8 mouse cellular contexts compared by ENCODE assay signal in genomic region chr9:65432236-65432635, GRCm38 (mm10). TPM values are rescaled to one million over a fixed set of nuclear protein-coding genes. Genes with fewer than 3 reads are reported as not detected.
DNase-seq lines count a peak whose midpoint lies in the region; ATAC-seq and TF ChIP-seq lines count a peak whose summit lies in the region.
"Had no signal": no experiment of that assay in that cellular context is flagged by ENCODE, and none has a peak within 500 bp of the region (broad histone marks: within the 10 kb centered on the region; RNA-seq: fewer than 3 reads in every experiment).

No protein-coding gene starts in this region.

- intact Hi-C loops in heart, postnatal 14 days (cut with DNase I): loop anchor here (1.0 to 5.0 kb wide), 3 partner anchors 39 to 120 kb away; no protein-coding TSS in a partner anchor

- peaks cover 0 to 9% of the 10 kb centered on the region in 2 experiments; a peak in 2 of 4 replicates for H3K36me3 ChIP-seq in MEL (ENCODE audit: control insufficient read depth in 1 of 2, insufficient read depth in 2 of 2, low read length in 2 of 2)
- H3K36me3 ChIP-seq in embryonic facial prominence, embryonic 14.5 days (ENCODE audit: control insufficient read depth, insufficient read depth, low read length): no peaks in the 10 kb centered on the region

- peak; percentile 85 for DNase-seq in MEL (ENCODE audit: low read depth, low spot score)
- peak; percentile 79 for DNase-seq in adrenal gland, postnatal 25 days
- peak; percentile 69 for DNase-seq in embryonic facial prominence, embryonic 14.5 days (ENCODE audit: low spot score)
- peak; percentile 80 to 90 for DNase-seq in heart, postnatal 14 days
- peak; percentile 76 to 93 for DNase-seq in layer of hippocampus, postnatal 25 days (ENCODE audit: extremely low spot score in 1 of 2, low spot score in 1 of 2)
- DNase-seq in spleen, postnatal 10 days (ENCODE audit: low spot score in 2 of 2): peak; percentile 75 to 83

- peaks cover 10% of the 10 kb centered on the region for H3K79me2 ChIP-seq in MEL (ENCODE audit: control insufficient read depth, insufficient read depth, low read length, poor library complexity)

- ATAC-seq in embryonic facial prominence, embryonic 14.5 days (ENCODE audit: low read depth): no peak
- ATAC-seq in megakaryocyte progenitor cell, adult 5-6 weeks (replicated peaks; ENCODE audit: poor library complexity): peak; percentile 56

- H3K27me3 ChIP-seq in MEL (ENCODE audit: control insufficient read depth in 1 of 2, insufficient read depth in 2 of 2, low read length in 2 of 2): no peaks in the 10 kb centered on the region
- no peaks in the 10 kb centered on the region for H3K27me3 ChIP-seq in embryonic facial prominence, embryonic 14.5 days (replicated peaks; ENCODE audit: control insufficient read depth, insufficient read depth, low read length)

- no peak overlapping the region for H3K27ac ChIP-seq in MEL (ENCODE audit: control insufficient read depth, low read depth, low read length)
- no peak overlapping the region for H3K27ac ChIP-seq in embryonic facial prominence, embryonic 14.5 days (replicated peaks; ENCODE audit: low read depth, low read length)

- peak; percentile 93 for TF ChIP-seq RAD21 in MEL (IDR thresholded peaks at IDR 0.05; ENCODE audit: low read depth, low read length)

- TF ChIP-seq EP300 in MEL (IDR thresholded peaks at IDR 0.05; ENCODE audit: low read depth in 1 of 2, low read length in 2 of 2): no peak

- H3K9ac ChIP-seq in MEL (ENCODE audit: control insufficient read depth, low read depth, low read length, poor library complexity, severe bottlenecking): no peak overlapping the region
- no peak overlapping the region for H3K9ac ChIP-seq in embryonic facial prominence, embryonic 14.5 days (ENCODE audit: low read depth, low read length)

- no peak for TF ChIP-seq POLR2A in MEL (IDR thresholded peaks at IDR 0.05; ENCODE audit: control insufficient read depth in 1 of 2, insufficient read depth in 1 of 2, low read depth in 1 of 2, low read length in 2 of 2, poor library complexity in 1 of 2)

- peak; percentile 73 to 97 (median 95) for TF ChIP-seq CTCF in MEL (IDR thresholded peaks at IDR 0.05 in 2 of 3, conservative IDR thresholded peaks at IDR 0.05 in 1 of 3; ENCODE audit: control insufficient read depth in 1 of 3, insufficient read depth in 1 of 3, low read depth in 2 of 3, low read length in 3 of 3, poor library complexity in 1 of 3, severe bottlenecking in 1 of 3)

- peaks cover 0 to 10% of the 10 kb centered on the region in 2 experiments; a peak in 3 of 4 replicates for H3K4me1 ChIP-seq in MEL (ENCODE audit: control insufficient read depth in 1 of 2, insufficient read depth in 2 of 2, low read length in 2 of 2)
- H3K4me1 ChIP-seq in embryonic facial prominence, embryonic 14.5 days (ENCODE audit: control insufficient read depth, insufficient read depth, low read length): peaks cover 4% of the 10 kb centered on the region

- H3K4me3 ChIP-seq in MEL (ENCODE audit: control insufficient read depth in 1 of 2, insufficient read depth in 1 of 2, low read depth in 2 of 2, low read length in 2 of 2): no peak overlapping the region
- no peak overlapping the region for H3K4me3 ChIP-seq in embryonic facial prominence, embryonic 14.5 days (ENCODE audit: low read depth, low read length)

- no peaks in the 10 kb centered on the region for H3K9me3 ChIP-seq in MEL (replicated peaks; ENCODE audit: insufficient read depth, low read length)
- H3K9me3 ChIP-seq in embryonic facial prominence, embryonic 14.5 days (ENCODE audit: control insufficient read depth, low read length): no peaks in the 10 kb centered on the region

- H3K4me2 ChIP-seq in embryonic facial prominence, embryonic 14.5 days (ENCODE audit: low read depth, low read length): no peak overlapping the region

- WGBS in embryonic facial prominence, embryonic 14.5 days: 1% methylated on average over 3 of the region's 3 CpGs

TF ChIP-seq in MEL, 35 proteins besides CTCF, POLR2A, EP300 and RAD21:
- TF ChIP-seq HCFC1 (IDR thresholded peaks at IDR 0.05; ENCODE audit: low read depth, low read length) (no peak), UBTF (IDR thresholded peaks at IDR 0.05; ENCODE audit: borderline replicate concordance, insufficient read depth, low read depth, low read length) (no peak), SMC3 (IDR thresholded peaks at IDR 0.05; ENCODE audit: low read depth, low read length) (peak; percentile 87), USF2 (IDR thresholded peaks at IDR 0.05; ENCODE audit: borderline replicate concordance in 1 of 2, insufficient read depth in 1 of 2, low read depth in 1 of 2, low read length in 2 of 2) (no peak), KAT2A (conservative IDR thresholded peaks at IDR 0.05; ENCODE audit: low read depth, low read length) (no peak), SIN3A (IDR thresholded peaks at IDR 0.05; ENCODE audit: low read length) (no peak), ZC3H11A (IDR thresholded peaks at IDR 0.05; ENCODE audit: low read depth, low read length) (peak; percentile 79)

RNA-seq across cellular contexts. Expression of gene Mtfmt, which starts 3.3 kb away (rescaled TPM):
- total RNA-seq in MEL (2012; rRNA removed): 10.6 and 10.9 TPM in 2 replicates
- polyA plus RNA-seq in MEL (2012; ENCODE audit: insufficient read depth in 1 of 2, insufficient read length in 2 of 2, low read depth in 1 of 2, low replicate concordance in 2 of 2, missing spikeins in 1 of 2): 10 to 100 TPM in 1 of 2 experiments, not detected in 1; 14.2 TPM
- total RNA-seq in adrenal gland, postnatal 25 days (2021): 16.9 and 20.1 TPM in 2 replicates
- 14.6 and 17.9 TPM in 2 replicates for polyA plus RNA-seq in embryonic facial prominence, embryonic 14.5 days (2014; fragmentation: Nextera tagmentation; extraction: Ambion mirVana)
- 1 to 10 TPM; 6.9 to 7.1 TPM for total RNA-seq in heart, postnatal 14 days (2021)
- total RNA-seq in layer of hippocampus, postnatal 25 days (2021): 10 to 100 TPM; 15.5 to 20.3 TPM
- total RNA-seq in megakaryocyte progenitor cell, adult 5-6 weeks (2015): 26.6 and 27.2 TPM in 2 replicates
- 16.4 and 19.5 TPM in 2 replicates for total RNA-seq in megakaryocyte progenitor cell, adult 5-6 weeks (2017)

RNA-seq across cellular contexts. Expression of gene Slc51b, which starts 9.5 kb away (rescaled TPM):
- not detected in 2 replicates for total RNA-seq in MEL (2012; rRNA removed)
- not detected for polyA plus RNA-seq in MEL (2012; ENCODE audit: insufficient read depth in 1 of 2, insufficient read length in 2 of 2, low read depth in 1 of 2, low replicate concordance in 2 of 2, missing spikeins in 1 of 2)
- not detected in 2 replicates for total RNA-seq in adrenal gland, postnatal 25 days (2021)
- polyA plus RNA-seq in embryonic facial prominence, embryonic 14.5 days (2014; fragmentation: Nextera tagmentation; extraction: Ambion mirVana): not detected in 2 replicates
- not detected for total RNA-seq in heart, postnatal 14 days (2021)
- not detected for total RNA-seq in layer of hippocampus, postnatal 25 days (2021)
- not detected in 2 replicates for total RNA-seq in megakaryocyte progenitor cell, adult 5-6 weeks (2015)
- total RNA-seq in megakaryocyte progenitor cell, adult 5-6 weeks (2017): not detected in 2 replicates
- polyA plus RNA-seq: stomach, embryonic 14.5 days had no signal

RNA-seq across cellular contexts. Expression of gene Spg21, which starts 28.5 kb away (rescaled TPM):
- total RNA-seq in MEL (2012; rRNA removed): 21.7 and 22.7 TPM in 2 replicates
- 10 to 100 TPM in 1 of 2 experiments, not detected in 1; 25.9 TPM for polyA plus RNA-seq in MEL (2012; ENCODE audit: insufficient read depth in 1 of 2, insufficient read length in 2 of 2, low read depth in 1 of 2, low replicate concordance in 2 of 2, missing spikeins in 1 of 2)
- total RNA-seq in adrenal gland, postnatal 25 days (2021): 42.3 and 54.8 TPM in 2 replicates
- 176 and 185 TPM in 2 replicates for polyA plus RNA-seq in embryonic facial prominence, embryonic 14.5 days (2014; fragmentation: Nextera tagmentation; extraction: Ambion mirVana)
- total RNA-seq in heart, postnatal 14 days (2021): 10 to 100 TPM; 14.7 to 16.0 TPM
- 10 to 100 TPM; 29.6 to 39.8 TPM for total RNA-seq in layer of hippocampus, postnatal 25 days (2021)
- total RNA-seq in megakaryocyte progenitor cell, adult 5-6 weeks (2015): 56.3 and 57.2 TPM in 2 replicates
- 62.7 and 75.8 TPM in 2 replicates for total RNA-seq in megakaryocyte progenitor cell, adult 5-6 weeks (2017)

RNA-seq across cellular contexts. Expression of gene Rasl12, which starts 33.9 kb away (rescaled TPM):
- 0.10 and 0.12 TPM in 2 replicates for total RNA-seq in MEL (2012; rRNA removed)
- under 1 TPM in 1 of 2 experiments, not detected in 1; 0.19 TPM for polyA plus RNA-seq in MEL (2012; ENCODE audit: insufficient read depth in 1 of 2, insufficient read length in 2 of 2, low read depth in 1 of 2, low replicate concordance in 2 of 2, missing spikeins in 1 of 2)
- total RNA-seq in adrenal gland, postnatal 25 days (2021): 9.6 and 15.9 TPM in 2 replicates
- 9.6 and 10.9 TPM in 2 replicates for polyA plus RNA-seq in embryonic facial prominence, embryonic 14.5 days (2014; fragmentation: Nextera tagmentation; extraction: Ambion mirVana)
- 10 to 100 TPM in 1 of 2 experiments, 1 to 10 TPM in 1; 9.7 to 11.6 TPM for total RNA-seq in heart, postnatal 14 days (2021)
- 1 to 10 TPM; 3.0 to 4.3 TPM for total RNA-seq in layer of hippocampus, postnatal 25 days (2021)
- total RNA-seq in megakaryocyte progenitor cell, adult 5-6 weeks (2015): not detected in 2 replicates
- not detected in 2 replicates for total RNA-seq in megakaryocyte progenitor cell, adult 5-6 weeks (2017)

RNA-seq across cellular contexts. Expression of gene Kbtbd13, which starts 40.8 kb away (rescaled TPM):
- total RNA-seq in MEL (2012; rRNA removed): not detected in 2 replicates
- not detected for polyA plus RNA-seq in MEL (2012; ENCODE audit: insufficient read depth in 1 of 2, insufficient read length in 2 of 2, low read depth in 1 of 2, low replicate concordance in 2 of 2, missing spikeins in 1 of 2)
- total RNA-seq in adrenal gland, postnatal 25 days (2021): 0.43 TPM in 1 of 2 replicates, not detected in the other
- polyA plus RNA-seq in embryonic facial prominence, embryonic 14.5 days (2014; fragmentation: Nextera tagmentation; extraction: Ambion mirVana): 1.8 and 2.1 TPM in 2 replicates
- total RNA-seq in heart, postnatal 14 days (2021): 1 to 10 TPM; 1.2 to 1.4 TPM
- under 1 TPM; 0.17 to 0.40 TPM for total RNA-seq in layer of hippocampus, postnatal 25 days (2021)
- total RNA-seq in megakaryocyte progenitor cell, adult 5-6 weeks (2015): 0.10 TPM in 1 of 2 replicates, not detected in the other
- total RNA-seq in megakaryocyte progenitor cell, adult 5-6 weeks (2017): 0.17 and 0.37 TPM in 2 replicates
